Mouse (Mus musculus) kidney, adult 2 months (tissue): Measurements from ENCODE around the gene Ciz1. TPM values are rescaled to one million over a fixed set of nuclear protein-coding genes. Genes with fewer than 3 reads are reported as not detected.

Source experiments
- DNase-seq: peaks from one replicate; pipeline ENCODE4 v3.0.0; 2021
- H3K27ac ChIP-seq: fragments of 200-500 bp; 2 replicates; pipeline ENCODE4 v1.5.1; 2012; ENCODE audit warnings: low read depth, low read length, control low read depth, inconsistent platforms; ENCODE audit not compliant: insufficient read depth
- H3K27me3 ChIP-seq: fragments of 200-500 bp; replicated peaks from 2 replicates; pipeline ENCODE4 v1.6.1; 2012; ENCODE audit warnings: mild to moderate bottlenecking, moderate library complexity, low read length, inconsistent platforms; ENCODE audit not compliant: control insufficient read depth, insufficient read depth
- H3K36me3 ChIP-seq: fragments of 200-500 bp; 2 replicates; pipeline ENCODE4 v1.6.1; 2012; ENCODE audit warnings: mild to moderate bottlenecking, moderate library complexity, low read length, inconsistent platforms; ENCODE audit not compliant: control insufficient read depth, insufficient read depth
- H3K4me1 ChIP-seq: fragments of 200-500 bp; 2 replicates; pipeline ENCODE4 v1.6.1; 2011; ENCODE audit warnings: low read length; ENCODE audit not compliant: control insufficient read depth, insufficient read depth
- H3K4me3 ChIP-seq: fragments of 200-500 bp; 2 replicates; pipeline ENCODE4 v1.5.1; 2011; ENCODE audit warnings: mild to moderate bottlenecking, low read depth, low read length, control low read depth; ENCODE audit not compliant: insufficient read depth
- CTCF ChIP-seq: fragments of 200-500 bp; conservative IDR thresholded peaks from 2 replicates; pipeline ENCODE4 v1.5.1; 2011; ENCODE audit warnings: low read depth, mild to moderate bottlenecking, control low read depth, low read length, moderate library complexity, mixed read lengths; ENCODE audit not compliant: insufficient read depth, insufficient read length
- POLR2A ChIP-seq: fragments of 200-500 bp; IDR thresholded peaks from one replicate; pipeline ENCODE4 v1.6.1; 2011; ENCODE audit warnings: low read depth, low read length, control low read depth
- WGBS: fragments of 180-500 bp; shearing (Covaris S2); methylation state at CpG from one replicate; pipeline ENCODE4 v1.1.7; 2018; 5-methylcytosine and 5-hydroxymethylcytosine counted together
- polyA plus RNA-seq: library from polyadenylated mRNA; depleted of rRNA; stranded (reverse); fragments of >200 nt; gene quantifications from 2 replicates; pipeline ENCODE4 v1.2.3, GENCODE M21; 2012; rRNA removed

Ciz1 gene
- polyA plus RNA-seq, 1 experiment: 130 TPM

DNA sequence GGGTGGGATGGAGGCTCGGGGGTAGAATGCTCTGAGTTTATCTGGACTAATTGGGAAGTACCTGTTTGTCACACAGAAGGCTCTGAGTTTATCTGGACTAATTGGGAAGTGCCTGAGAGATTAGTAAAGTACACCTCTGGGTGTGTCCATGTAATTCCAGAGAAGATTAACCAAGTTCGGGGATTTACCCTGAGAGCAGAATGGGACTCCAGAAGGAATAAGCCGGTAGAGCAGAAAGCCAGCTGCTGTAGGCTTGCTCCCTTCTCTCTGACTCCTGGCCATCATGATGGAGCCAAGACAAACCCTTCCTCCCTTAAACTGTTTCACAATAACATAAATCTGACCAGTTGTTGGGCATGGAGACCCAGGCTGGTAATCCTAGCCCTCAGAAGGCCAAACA lies 72.7 kb downstream of the Ciz1 start:
- H3K36me3 ChIP-seq: no peaks in the 10 kb centered on the region
- no peak for TF ChIP-seq POLR2A
- TF ChIP-seq CTCF: no peak
- H3K27ac ChIP-seq: peak overlapping the region; percentile 80
- no peaks in the 10 kb centered on the region for H3K27me3 ChIP-seq
- H3K4me3 ChIP-seq: no peak overlapping the region
- peak; percentile 30 for DNase-seq
- 28% methylated on average over 3 of the region's 3 CpGs for WGBS
- peaks cover 30% of the 10 kb centered on the region; the same call in 1 of the 2 replicates for H3K4me1 ChIP-seq

DNA sequence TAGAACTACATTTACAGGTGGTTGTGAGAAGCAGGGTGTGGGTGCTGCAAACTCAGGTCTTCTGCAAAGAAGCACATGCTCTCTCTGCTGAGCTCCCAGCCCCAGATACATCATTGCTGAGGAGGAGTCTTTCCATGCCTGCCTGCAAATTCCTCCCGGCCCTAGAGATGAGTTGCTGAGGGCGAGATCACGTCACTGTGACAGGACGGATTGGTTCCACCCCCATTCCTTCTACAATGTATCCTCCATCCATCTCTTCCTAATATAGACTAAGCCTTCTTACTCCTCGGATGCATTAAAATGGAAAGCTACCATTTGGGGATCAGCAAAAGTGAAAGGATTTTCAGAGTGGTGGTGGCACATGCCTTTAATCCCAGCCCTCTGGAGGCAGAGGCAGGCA lies 73.4 kb downstream of the Ciz1 start:
- WGBS: 79% methylated on average over 5 of the region's 5 CpGs
- H3K27ac ChIP-seq: no peak overlapping the region
- no peaks in the 10 kb centered on the region for H3K27me3 ChIP-seq
- no peaks in the 10 kb centered on the region for H3K36me3 ChIP-seq
- TF ChIP-seq CTCF: no peak
- TF ChIP-seq POLR2A: no peak
- H3K4me3 ChIP-seq: no peak overlapping the region
- peaks cover 29% of the 10 kb centered on the region; the same call in 1 of the 2 replicates for H3K4me1 ChIP-seq
- no peak for DNase-seq

DNA sequence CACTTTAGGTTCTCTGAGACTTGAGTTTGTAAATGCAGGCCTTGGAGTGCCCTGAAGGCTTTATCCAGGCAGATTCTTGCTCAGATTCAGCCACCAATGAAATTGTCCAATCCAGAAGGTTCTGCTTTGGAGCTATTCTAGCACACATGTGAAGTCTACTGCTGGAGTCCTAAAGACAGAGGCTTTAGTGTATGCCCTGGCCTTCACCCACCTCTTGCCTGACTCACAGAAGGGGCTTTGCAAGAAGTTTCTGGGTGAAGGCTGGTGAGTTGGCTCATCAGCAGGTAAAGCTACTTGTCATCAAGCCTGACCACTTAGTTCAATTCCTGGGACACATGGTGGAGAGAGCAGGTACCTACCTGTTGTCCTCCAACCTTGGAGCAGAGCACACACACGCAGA lies 74.0 kb downstream of the Ciz1 start:
- 92% methylated on average over 1 of the region's 1 CpGs for WGBS
- Histone ChIP-seq H3K36me3 (no peaks in the 10 kb centered on the region), H3K4me1 (peaks cover 30% of the 10 kb centered on the region; the same call in 1 of the 2 replicates), H3K27ac (no peak overlapping the region), H3K27me3 (no peaks in the 10 kb centered on the region), H3K4me3 (no peak overlapping the region)
- TF ChIP-seq CTCF (no peak), POLR2A (no peak)
- no peak for DNase-seq

DNA sequence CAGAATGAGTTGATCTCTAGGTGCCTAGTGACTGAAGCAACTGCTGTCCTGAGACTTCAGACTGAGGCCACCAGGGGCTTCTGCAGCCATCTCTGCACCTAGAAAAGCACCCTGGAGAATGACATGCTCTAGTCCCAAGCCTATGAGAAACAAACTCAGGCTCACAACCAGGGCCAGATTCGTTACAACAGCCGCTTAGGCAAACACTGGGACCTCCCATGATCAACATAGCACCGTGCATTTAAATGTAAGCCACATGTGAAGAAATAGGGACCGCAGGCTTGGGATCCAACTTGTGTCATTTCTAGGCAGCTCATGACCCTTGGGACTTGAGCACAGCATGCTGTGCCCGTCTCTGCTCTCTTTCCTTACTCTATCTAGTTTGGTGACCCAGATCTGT lies 75.6 kb downstream of the Ciz1 start:
- H3K36me3 ChIP-seq: no peaks in the 10 kb centered on the region
- DNase-seq: no peak
- peaks cover 30% of the 10 kb centered on the region; the same call in 1 of the 2 replicates for H3K4me1 ChIP-seq
- H3K27ac ChIP-seq: no peak overlapping the region
- no peak for TF ChIP-seq CTCF
- TF ChIP-seq POLR2A: no peak
- H3K27me3 ChIP-seq: no peaks in the 10 kb centered on the region
- H3K4me3 ChIP-seq: no peak overlapping the region
- 73% methylated on average over 5 of the region's 5 CpGs for WGBS

DNA sequence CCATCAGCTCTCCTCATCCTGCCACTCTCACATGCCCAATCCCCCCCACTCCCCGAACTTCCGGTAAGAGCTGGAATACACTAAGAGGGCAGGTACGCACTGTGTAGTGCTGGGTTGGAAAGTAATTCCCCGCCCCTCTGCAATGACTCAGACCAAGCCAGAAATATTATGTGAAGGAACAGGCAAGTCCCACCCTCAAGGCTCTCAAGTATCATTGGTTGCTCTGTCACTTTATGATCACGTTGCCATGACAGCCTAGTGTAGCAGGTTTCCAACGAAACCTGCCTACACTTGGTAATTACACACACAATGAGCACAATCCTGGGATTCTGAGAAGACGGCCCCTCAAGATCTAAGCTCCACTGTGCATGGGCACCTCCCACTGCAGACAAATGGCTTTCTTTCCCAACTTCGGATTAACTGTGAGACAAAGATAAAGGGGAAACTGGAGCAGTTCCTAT lies 76.2 kb downstream of the Ciz1 start:
- Histone ChIP-seq H3K4me3 (no peak overlapping the region), H3K27ac (no peak overlapping the region), H3K27me3 (no peaks in the 10 kb centered on the region), H3K36me3 (no peaks in the 10 kb centered on the region), H3K4me1 (peaks cover 25% of the 10 kb centered on the region; the same call in 1 of the 2 replicates)
- 39% methylated on average over 8 of the region's 8 CpGs for WGBS
- peak; percentile 33 for DNase-seq
- TF ChIP-seq POLR2A: no peak
- no peak for TF ChIP-seq CTCF

DNA sequence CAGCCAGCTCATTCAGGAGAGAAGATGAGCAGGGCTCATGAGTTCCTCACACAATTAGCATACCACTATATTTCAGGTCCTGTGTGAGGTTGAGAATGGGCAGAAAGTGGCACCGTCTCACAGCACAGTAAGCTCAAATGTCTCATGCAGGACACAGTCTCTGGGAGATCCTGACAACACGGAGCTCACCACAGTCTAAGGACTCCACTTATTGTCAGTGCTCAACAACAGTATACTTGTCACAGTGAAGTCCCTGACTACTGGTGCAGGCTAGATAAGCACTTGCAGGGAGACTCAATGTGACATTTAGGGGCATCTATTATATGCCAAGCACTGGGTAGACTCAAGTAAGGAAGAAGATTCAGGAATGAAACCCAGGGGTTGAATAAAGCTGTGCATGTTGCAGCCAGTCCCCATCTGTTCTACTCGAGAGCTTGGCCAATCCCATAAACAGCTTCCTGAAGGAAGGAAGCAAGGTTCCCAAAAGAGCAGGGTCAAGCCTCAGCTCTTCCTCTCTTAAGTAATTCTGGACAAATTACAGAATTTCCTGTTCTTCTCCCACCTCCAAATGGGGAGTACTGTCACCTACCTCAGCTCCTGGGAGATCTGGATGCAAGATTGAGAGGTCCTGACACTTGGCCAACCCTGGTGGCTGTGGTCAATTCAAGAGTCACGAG lies 77.2 kb downstream of the Ciz1 start:
- Histone ChIP-seq H3K27me3 (no peaks in the 10 kb centered on the region), H3K4me1 (peaks cover 21% of the 10 kb centered on the region; the same call in 1 of the 2 replicates), H3K4me3 (no peak overlapping the region), H3K36me3 (no peaks in the 10 kb centered on the region), H3K27ac (no peak overlapping the region)
- TF ChIP-seq POLR2A: no peak
- no peak for TF ChIP-seq CTCF
- WGBS: 56% methylated on average over 4 of the region's 4 CpGs
- peak; percentile 43 for DNase-seq

Other genes with a start within 250 kb of the Ciz1 start
- gene Prrc2b, start 201.2 kb upstream of the Ciz1 start, polyA plus RNA-seq: 42.5 and 43.5 TPM in 2 replicates
- 30.2 and 37.2 TPM in 2 replicates for gene Pomt1, start 115.7 kb upstream of the Ciz1 start, polyA plus RNA-seq
- 134 and 147 TPM in 2 replicates for gene Uck1, start 92.2 kb upstream of the Ciz1 start, polyA plus RNA-seq
- gene Golga2, start 64.9 kb upstream of the Ciz1 start, polyA plus RNA-seq: 30.8 and 31.2 TPM in 2 replicates
- gene Swi5, start 64.3 kb upstream of the Ciz1 start, polyA plus RNA-seq: 191 and 242 TPM in 2 replicates
- 8.3 and 12.6 TPM in 2 replicates for gene Dnm1, start 1.0 kb downstream of the Ciz1 start, polyA plus RNA-seq
- gene 1110008P14Rik, start 29.6 kb downstream of the Ciz1 start, polyA plus RNA-seq: 182 and 215 TPM in 2 replicates
- 8.0 and 9.4 TPM in 2 replicates for gene Lcn2, start 35.9 kb downstream of the Ciz1 start, polyA plus RNA-seq
- gene Ptges2, start 43.6 kb downstream of the Ciz1 start, polyA plus RNA-seq: 69.7 and 80.6 TPM in 2 replicates
- 4.8 and 5.2 TPM in 2 replicates for gene Naif1, start 98.1 kb downstream of the Ciz1 start, polyA plus RNA-seq
- gene Slc25a25, start 99.1 kb downstream of the Ciz1 start, polyA plus RNA-seq: 25.3 and 30.6 TPM in 2 replicates
- gene Fam102a, start 183.0 kb downstream of the Ciz1 start, polyA plus RNA-seq: 39.0 and 40.2 TPM in 2 replicates
- 120 and 138 TPM in 2 replicates for gene Dpm2, start 218.5 kb downstream of the Ciz1 start, polyA plus RNA-seq
- 0.14 TPM in 1 of 2 replicates, not detected in the other for gene Pip5kl1, start 222.5 kb downstream of the Ciz1 start, polyA plus RNA-seq
- gene 9430097D07Rik, start 223.4 kb downstream of the Ciz1 start, polyA plus RNA-seq: not detected in 2 replicates
- 7.0 and 7.2 TPM in 2 replicates for gene St6galnac4, start 234.8 kb downstream of the Ciz1 start, polyA plus RNA-seq
- gene St6galnac6, start 247.4 kb downstream of the Ciz1 start, polyA plus RNA-seq: 21.1 and 23.6 TPM in 2 replicates